Mouse (Mus musculus) E14TG2a.4 (cell line): Measurements from ENCODE around the gene Usp15.

Source experiments
- H3K27me3 ChIP-seq: 2 replicates; pipeline ENCODE4 v1.6.1; 2014; ENCODE audit warnings: low read length, control low read depth; ENCODE audit not compliant: insufficient read depth
- H3K36me3 ChIP-seq: 2 replicates; pipeline ENCODE4 v1.6.1; 2014; ENCODE audit warnings: low read length, control low read depth; ENCODE audit not compliant: insufficient read depth
- H3K4me1 ChIP-seq: replicated peaks from 2 replicates; pipeline ENCODE4 v1.6.1; 2014; ENCODE audit warnings: low read depth, low read length, control low read depth
- H3K4me3 ChIP-seq: replicated peaks from 2 replicates; pipeline ENCODE4 v1.5.1; 2014; ENCODE audit warnings: mild to moderate bottlenecking, low read length
- H3K9me3 ChIP-seq: 2 replicates; pipeline ENCODE4 v1.6.1; 2014; ENCODE audit warnings: low read length, control low read depth
- CTCF ChIP-seq: conservative IDR thresholded peaks from 2 replicates; pipeline ENCODE4 v1.5.1; 2014; ENCODE audit warnings: low read length
- NANOG ChIP-seq: IDR thresholded peaks from 2 replicates; pipeline ENCODE4 v1.6.1; 2014; ENCODE audit warnings: borderline replicate concordance, low read length, mixed read lengths
- POU5F1 ChIP-seq: IDR thresholded peaks from 2 replicates; pipeline ENCODE4 v1.6.1; 2014; ENCODE audit warnings: low read length, borderline replicate concordance

The Usp15 gene

DNA sequence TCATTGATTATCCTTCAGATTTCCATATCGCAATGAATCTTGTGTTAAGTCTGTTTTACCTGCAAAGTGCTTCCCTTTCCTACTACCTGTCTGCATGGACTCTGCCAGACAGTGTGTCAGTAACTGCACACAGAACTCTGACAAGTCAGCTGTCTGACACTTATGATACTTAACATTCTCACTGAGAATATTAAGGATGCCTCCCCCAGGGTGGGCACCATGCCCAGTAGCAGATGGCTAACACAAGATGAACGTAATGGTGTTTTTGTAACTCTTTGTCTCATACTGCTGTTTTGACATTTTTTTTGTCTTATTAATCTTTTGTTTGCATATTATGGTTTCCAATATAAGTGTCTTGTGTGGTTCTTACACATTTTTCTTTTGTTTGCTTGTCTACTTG, 40.4 kb downstream of the Usp15 start:
- peaks cover 5% of the 10 kb centered on the region; the same call in 1 of the 2 replicates for H3K4me1 ChIP-seq
- no peak for TF ChIP-seq CTCF
- TF ChIP-seq POU5F1: no peak
- no peak for TF ChIP-seq NANOG
- no peaks in the 10 kb centered on the region for H3K9me3 ChIP-seq
- peaks cover 59% of the 10 kb centered on the region for H3K36me3 ChIP-seq
- H3K27me3 ChIP-seq: no peaks in the 10 kb centered on the region
- no peak overlapping the region for H3K4me3 ChIP-seq

DNA sequence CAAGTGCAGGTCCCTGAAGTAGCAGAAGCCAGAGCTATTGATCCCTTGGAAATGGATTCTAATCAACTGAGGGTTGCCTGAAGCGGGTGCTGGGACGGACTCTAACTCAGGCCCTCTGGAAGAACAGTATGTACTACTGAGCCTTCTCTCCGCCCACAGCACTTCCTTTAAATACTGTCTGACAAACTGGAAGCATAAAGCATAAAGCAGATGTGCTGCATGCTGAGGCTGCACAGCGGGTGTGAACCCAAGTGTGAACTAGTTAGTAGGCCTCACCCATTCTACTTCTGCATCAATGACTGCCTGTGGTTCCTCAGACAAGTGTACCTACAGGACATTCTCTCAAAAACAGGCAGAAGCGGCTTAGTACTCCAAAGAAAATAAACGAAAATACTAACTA, 41.0 kb downstream of the Usp15 start:
- Histone ChIP-seq H3K36me3 (peaks cover 65% of the 10 kb centered on the region), H3K27me3 (no peaks in the 10 kb centered on the region), H3K4me3 (no peak overlapping the region), H3K9me3 (no peaks in the 10 kb centered on the region), H3K4me1 (peaks cover 5% of the 10 kb centered on the region; the same call in 1 of the 2 replicates)
- TF ChIP-seq CTCF (no peak), NANOG (no peak), POU5F1 (no peak)

DNA sequence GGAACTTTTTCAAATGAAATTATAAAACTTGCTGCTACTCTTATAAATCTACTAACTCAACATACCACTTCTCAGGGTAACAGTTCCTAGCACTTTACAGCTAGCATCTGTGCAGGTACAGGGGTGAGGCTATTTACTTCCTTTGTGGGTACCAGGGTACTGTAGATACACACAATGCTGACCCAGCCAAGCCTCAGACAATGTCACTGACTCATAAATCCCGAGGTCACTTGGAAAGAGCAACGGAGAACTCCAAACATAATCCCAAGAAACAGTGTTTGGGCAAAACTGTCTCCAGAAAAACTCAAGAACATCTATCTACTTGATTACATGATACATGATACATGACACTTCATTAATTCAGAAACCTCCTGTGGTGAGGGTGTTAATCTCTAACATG, 43.5 kb downstream of the Usp15 start:
- Histone ChIP-seq H3K9me3 (no peaks in the 10 kb centered on the region), H3K4me1 (peaks cover 5% of the 10 kb centered on the region; the same call in 1 of the 2 replicates), H3K4me3 (no peak overlapping the region), H3K36me3 (peaks cover 57% of the 10 kb centered on the region), H3K27me3 (no peaks in the 10 kb centered on the region)
- TF ChIP-seq NANOG (no peak), POU5F1 (no peak), CTCF (no peak)

DNA sequence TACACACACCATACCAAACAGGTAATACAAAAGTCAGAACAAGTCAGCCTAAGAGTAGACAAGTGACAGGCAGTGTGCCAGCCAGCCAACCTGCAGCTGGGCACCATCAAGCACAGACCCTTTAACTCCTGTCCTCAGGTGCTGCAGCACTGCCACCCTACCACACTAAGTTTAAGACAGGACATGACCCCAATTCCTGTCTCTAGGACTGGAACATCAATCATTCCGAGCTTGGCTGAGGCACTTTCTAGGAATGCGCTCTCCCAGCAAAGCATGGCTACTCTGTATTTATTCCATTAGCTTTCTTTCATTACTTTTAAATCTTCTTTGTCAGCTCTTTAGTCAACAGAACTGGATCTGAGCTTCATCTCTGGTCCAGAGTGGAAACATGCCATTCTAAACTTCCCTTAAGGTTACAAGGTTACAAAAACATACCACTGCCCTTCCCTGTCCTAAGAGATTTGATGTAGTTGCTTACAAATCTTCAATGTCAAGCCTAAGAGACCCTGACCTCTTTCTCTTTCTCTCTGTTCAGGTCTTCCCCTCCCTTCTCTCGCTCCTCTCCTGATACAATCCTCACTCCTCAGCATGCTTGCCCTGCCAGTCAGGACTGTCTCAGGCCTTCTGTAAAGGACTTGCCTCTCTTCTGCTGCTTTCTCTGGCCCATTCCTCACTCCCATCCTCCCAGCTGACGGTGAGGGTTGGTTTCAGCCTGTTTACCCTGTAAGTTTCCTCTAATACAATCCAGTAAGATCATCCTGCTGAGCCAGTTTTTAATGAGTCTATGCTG, 48.6 kb downstream of the Usp15 start:
- no peak overlapping the region for H3K4me3 ChIP-seq
- no peaks in the 10 kb centered on the region for H3K9me3 ChIP-seq
- H3K36me3 ChIP-seq: peaks cover 62% of the 10 kb centered on the region
- H3K27me3 ChIP-seq: no peaks in the 10 kb centered on the region
- no peaks in the 10 kb centered on the region; the same call in 1 of the 2 replicates for H3K4me1 ChIP-seq
- TF ChIP-seq NANOG (no peak), CTCF (no peak), POU5F1 (no peak)

DNA sequence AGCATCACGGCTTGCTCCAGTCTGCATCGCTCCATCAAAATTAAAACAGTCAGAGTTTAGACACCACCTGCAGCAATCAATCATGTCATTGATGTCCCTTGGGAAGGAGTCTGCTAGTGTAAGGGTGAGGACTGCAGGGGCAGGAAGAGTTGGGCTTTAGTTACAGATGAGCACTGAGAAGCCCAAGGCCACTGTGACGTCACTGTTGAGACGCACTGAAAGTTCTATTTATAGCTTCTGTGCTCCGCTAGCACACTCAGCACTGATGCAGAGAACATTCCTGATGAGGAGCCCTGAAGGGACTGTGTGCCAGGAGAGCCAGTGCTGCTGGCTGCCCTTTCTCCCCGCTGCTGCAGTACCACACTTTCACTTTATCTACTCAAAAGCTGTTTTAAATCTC, 49.6 kb downstream of the Usp15 start:
- no peak overlapping the region for H3K4me3 ChIP-seq
- TF ChIP-seq NANOG (no peak), POU5F1 (no peak), CTCF (no peak)
- H3K27me3 ChIP-seq: no peaks in the 10 kb centered on the region
- H3K9me3 ChIP-seq: no peaks in the 10 kb centered on the region
- peaks cover 64% of the 10 kb centered on the region for H3K36me3 ChIP-seq
- no peaks in the 10 kb centered on the region; the same call in 1 of the 2 replicates for H3K4me1 ChIP-seq

DNA sequence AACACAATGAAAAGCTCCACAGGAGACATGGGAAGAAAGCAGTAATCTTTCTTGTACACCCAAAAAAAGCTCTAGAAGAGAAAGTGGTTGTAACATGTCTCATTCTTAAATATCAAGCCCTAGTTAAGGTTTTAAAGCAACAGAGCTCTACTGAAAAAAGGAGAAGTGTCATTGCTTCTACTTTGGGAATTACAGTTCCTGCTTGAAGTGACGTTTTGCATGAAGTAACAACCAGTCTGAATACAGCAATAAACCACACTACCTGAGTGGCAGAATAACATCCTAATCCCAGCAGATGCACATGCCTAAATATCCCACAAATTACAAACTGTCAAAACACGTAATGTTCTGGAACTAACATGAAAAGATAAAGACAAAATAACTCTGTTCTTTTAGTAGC, 50.4 kb downstream of the Usp15 start:
- peaks cover 59% of the 10 kb centered on the region for H3K36me3 ChIP-seq
- no peaks in the 10 kb centered on the region for H3K27me3 ChIP-seq
- no peak for TF ChIP-seq CTCF
- no peak for TF ChIP-seq NANOG
- TF ChIP-seq POU5F1: no peak
- no peaks in the 10 kb centered on the region for H3K9me3 ChIP-seq
- H3K4me3 ChIP-seq: no peak overlapping the region
- H3K4me1 ChIP-seq: no peaks in the 10 kb centered on the region; the same call in 1 of the 2 replicates

DNA sequence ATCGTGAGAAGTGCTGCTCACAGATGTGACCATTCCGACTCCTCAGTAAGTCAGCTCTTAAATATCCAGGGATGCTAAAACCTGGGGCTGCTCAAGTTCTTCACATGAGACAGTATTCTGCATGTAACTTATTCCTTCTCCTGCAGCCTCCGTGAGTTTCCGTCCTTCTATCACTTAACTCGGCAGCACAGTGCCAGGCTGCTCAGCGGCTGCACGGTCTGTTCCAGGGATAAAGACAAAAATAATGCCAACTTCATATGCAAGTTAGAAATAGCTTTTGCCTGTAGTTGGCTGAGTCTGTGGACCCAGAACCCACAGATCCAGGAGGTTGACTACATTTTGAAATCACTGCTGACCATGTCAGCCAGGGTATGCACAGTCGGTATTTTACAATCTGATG, 52.5 kb downstream of the Usp15 start:
- no peak overlapping the region for H3K4me3 ChIP-seq
- no peak for TF ChIP-seq CTCF
- H3K36me3 ChIP-seq: peaks cover 69% of the 10 kb centered on the region
- no peaks in the 10 kb centered on the region; the same call in 1 of the 2 replicates for H3K4me1 ChIP-seq
- no peaks in the 10 kb centered on the region for H3K9me3 ChIP-seq
- H3K27me3 ChIP-seq: no peaks in the 10 kb centered on the region

DNA sequence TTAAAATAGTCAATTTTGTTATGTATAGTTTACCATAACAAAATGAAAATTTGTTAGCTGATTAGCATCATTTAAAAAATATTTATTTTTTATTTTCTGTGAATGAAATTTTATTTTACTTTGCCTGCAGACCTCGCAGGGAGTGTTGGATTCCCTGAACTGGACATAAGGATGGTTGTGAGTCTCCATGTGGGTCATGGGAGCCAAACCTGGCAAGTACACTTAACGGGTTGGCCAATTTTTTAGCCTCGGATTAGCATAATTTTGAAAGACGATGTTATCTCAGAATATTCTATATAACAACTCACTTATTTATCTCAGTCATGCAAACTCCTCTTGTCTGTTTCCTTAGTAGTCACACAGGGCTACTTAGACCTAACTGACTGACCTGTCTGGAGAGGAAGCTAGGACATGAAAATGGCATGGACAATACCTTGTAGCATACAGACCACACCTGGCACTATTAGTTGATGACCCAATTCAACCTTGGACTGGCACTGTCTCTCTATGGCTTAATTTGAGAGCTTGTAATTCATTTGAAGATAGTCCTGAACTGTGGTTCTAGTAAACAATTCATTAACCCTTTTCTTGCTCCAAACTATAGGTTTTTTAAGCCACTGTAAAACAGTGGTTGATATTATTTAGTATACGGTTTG, 54.3 kb downstream of the Usp15 start:
- Histone ChIP-seq H3K4me3 (no peak overlapping the region), H3K36me3 (peaks cover 64% of the 10 kb centered on the region), H3K9me3 (no peaks in the 10 kb centered on the region), H3K27me3 (no peaks in the 10 kb centered on the region), H3K4me1 (no peaks in the 10 kb centered on the region; the same call in 1 of the 2 replicates)
- TF ChIP-seq POU5F1 (no peak), NANOG (no peak), CTCF (no peak)

DNA sequence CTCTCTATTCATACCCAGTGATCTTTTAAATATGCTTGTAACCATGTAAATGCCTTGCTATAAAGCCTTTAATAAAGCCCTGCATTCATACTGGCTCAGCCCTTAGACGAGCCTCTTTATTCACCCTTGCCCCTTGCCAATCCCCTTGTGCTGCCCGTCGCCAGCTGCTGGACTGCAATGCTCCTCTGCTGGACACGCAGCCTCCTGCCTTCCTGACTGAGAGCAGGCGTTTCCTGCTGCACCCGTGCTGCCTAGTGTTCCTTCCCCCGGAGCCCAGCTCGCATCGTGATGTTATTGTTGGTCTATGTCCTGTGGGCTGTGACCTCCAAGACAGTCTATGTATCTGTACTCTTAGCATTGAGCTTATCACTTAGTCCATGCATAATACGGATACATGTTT, 61.0 kb downstream of the Usp15 start:
- Histone ChIP-seq H3K27me3 (no peaks in the 10 kb centered on the region), H3K9me3 (no peaks in the 10 kb centered on the region)
- TF ChIP-seq NANOG (no peak), CTCF (no peak), POU5F1 (no peak)

More for the DNA sequence above, 61.0 kb downstream of the Usp15 start:
- H3K36me3 ChIP-seq: peaks cover 69% of the 10 kb centered on the region
- H3K4me1 ChIP-seq: peaks cover 8% of the 10 kb centered on the region; the same call in 1 of the 2 replicates
- H3K4me3 ChIP-seq: no peak overlapping the region
